Mouse (Mus musculus): ENCODE data around the gene Gm7102.
"Not testable (repeated sequence)": the region's sequence is repeated elsewhere in the genome, so short reads cannot be mapped to it uniquely, and the experiment has no call there.

Gene Gm7102

DNA sequence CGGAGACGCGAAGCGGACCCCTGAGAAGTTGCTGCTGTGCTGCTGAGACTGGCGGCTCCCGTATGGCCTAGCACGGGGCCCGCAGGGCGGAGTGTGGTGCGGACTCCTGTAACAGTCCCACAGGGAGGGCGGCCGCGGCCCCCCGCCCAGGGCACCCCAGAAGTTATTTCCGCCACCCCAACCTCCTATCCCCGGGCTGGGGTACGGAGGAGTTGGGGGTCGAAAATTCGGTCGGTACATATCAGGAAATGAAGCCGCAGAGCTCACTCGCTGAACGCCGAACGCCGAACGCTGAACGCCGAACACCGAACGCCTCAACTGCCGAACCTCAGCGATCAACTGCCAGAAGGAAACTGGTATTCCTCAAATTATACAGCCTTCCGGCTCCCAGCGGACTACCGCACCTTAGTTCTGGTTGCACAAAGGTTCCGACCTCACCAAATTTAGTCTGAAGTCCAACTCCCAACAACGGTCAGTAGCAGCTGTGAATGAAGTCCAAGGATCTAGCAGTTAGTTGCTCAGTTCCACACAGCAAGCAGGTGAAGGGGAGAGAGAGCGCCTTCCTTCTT, at the start of gene Gm7102:
Gene Gm7102 (minus strand): TSS at position 554 of the 569 bp plus-strand sequence.
- DNase-seq (ENCODE audit: low spot score in 2 of 2) = no peak

DNA sequence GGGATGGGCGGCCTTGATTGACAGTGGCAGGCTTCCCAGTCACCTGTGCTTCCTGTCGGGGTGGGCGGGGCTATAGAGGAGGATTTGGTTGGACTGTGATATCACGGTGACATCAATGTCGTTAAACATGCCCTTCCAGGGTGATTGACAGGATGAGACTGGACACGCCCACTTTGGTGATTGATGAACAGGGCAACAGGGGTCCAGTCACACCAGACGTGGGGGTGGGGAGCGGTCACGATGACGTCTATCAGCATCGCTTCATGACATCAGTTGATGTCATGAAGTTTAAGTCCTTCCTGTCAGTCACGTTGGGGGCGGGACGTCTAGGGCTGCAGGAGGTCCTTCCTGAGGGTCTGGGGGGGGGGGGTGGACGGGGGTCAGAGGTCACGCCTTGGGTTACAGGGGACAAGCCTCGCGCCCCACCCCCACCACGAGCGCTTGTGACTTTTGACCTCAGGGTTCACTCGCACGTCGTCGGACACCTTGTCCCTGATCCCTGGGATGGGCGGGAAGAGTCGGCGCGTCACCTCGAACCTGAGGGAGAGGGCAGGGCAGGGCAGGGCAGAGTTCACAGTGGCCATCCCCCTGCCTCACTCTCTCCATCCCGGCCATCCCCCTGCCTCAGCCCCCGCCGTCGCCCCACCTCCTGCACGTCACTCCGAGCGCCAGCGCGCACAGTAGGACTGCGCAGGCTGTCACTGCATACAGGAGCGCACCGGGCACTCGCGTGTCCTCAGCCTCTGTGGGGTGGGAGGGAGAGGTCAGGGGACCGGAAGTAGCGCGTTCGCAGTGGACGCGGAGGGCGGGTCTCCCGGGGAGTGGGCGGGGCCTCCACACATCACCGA, 48.8 kb upstream of the Gm7102 start:
- DNase-seq (ENCODE audit: low spot score in 2 of 2) = peak; percentile 60 to 68

DNA sequence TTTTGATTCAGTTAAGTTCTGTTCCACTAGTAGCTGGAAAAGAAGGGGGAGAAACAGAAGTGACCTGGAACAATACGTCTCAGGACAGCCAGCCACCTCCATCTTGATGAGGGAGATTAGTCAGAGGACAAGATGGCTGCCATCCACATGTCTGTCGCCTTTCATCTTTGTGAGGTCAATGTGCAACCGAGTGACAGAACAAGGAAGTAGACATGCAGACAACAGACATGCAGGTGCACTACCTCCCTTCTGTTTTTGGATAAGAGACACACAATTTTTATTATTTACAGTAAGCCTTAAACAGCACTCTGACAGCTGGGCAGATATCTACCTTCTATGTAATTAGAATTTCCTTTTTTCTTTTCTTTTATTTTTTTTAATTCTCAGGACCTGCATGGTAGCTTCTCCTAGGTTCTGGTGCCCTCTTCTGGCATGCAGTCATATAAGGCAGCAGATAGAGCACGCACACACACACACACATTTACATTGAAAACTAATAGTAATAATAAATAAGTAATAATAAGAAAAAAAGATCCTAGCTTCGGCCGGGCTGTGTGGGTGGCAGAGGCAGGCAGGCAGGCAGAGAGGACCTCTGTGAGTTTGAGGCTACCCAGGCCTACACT, 47.7 kb upstream of the Gm7102 start:
- DNase-seq (ENCODE audit: low spot score in 2 of 2) = peak; percentile 31 to 32

DNA sequence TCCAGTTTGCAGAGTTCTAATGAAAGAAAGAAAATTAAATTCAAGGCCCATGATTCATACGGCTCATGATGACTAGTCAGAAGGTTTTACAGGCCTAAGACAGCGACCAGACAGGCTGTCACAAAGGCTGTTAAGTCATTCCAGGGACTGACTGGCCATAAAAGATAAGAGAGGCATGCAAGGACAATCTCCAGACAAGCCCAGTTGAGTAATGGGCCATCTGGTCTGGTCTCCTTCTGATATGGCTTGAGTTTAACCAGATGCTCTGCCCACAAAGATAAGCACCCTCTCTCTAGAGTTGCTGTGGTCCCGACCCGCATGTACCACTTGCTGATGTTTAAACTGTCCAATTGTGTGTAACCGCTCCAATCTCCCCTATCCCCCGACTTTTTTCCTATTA, 31.4 kb upstream of the Gm7102 start:
- not testable (repeated sequence) for DNase-seq (ENCODE audit: low spot score in 2 of 2)

DNA sequence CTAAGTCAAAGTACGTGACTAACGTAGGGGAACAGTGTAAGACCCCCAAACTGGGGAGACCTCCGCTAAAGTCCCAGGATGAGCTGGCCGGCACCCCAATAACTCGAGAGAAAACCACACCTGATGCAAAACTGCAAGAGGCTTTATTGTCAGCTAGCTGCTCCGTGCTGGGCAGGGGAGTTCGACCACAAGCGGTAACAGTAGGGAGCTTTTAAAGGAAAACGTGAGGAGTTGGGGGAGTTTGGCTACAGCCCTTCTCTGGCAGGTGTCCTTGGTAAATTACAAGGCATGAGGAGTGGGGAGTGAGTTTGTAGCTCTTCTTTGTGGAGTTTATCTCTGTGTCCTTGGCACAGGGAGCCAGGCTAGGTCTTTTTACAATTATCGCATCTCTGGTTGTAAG, 23.7 kb upstream of the Gm7102 start:
- peak in 1 of 2 experiments; percentile 24 for DNase-seq (ENCODE audit: low spot score in 2 of 2)

DNA sequence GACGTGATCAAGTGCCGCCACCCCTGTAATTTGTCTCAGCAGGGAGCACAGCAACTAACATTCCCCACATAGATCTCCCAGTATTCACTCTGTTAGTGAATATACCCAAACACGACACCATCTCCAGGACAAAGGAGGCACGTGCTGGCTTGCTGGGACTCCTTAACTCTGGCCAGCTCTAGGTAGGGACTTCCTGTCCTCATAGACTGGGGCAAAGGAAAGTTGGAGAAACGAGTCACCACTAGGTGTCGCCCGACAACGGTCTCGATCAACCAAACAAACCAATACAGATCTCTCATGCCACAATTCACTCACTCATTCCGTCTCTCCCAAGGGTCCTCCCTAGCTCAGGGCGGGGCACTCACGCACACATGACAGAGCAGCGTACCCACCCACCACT, 23.2 kb upstream of the Gm7102 start:
- peak; percentile 89 to 92 for DNase-seq (ENCODE audit: low spot score in 2 of 2)

DNA sequence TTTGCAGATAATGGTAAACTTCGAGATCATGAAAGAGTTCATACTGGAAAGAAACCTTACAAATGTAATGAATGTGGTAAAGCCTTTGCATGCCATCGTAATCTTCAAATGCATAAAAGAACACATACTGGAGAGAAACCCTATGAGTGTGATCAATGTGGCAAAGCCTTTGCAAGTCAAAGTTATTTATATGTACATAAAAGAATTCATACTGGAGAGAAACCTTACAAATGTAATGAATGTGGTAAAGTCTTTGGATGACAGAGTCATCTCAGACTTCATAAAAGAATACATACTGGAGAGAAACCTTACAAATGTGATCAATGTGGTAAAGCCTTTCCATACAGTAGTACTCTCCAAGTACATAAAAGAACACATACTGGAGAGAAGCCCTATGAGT, 7.5 kb upstream of the Gm7102 start, which contains the start of gene Gm6020:
Gene Gm6020 (plus strand): TSS at position 301 of the 400 bp plus-strand sequence.
- DNase-seq (ENCODE audit: low spot score in 2 of 2) = not testable (repeated sequence)

DNA sequence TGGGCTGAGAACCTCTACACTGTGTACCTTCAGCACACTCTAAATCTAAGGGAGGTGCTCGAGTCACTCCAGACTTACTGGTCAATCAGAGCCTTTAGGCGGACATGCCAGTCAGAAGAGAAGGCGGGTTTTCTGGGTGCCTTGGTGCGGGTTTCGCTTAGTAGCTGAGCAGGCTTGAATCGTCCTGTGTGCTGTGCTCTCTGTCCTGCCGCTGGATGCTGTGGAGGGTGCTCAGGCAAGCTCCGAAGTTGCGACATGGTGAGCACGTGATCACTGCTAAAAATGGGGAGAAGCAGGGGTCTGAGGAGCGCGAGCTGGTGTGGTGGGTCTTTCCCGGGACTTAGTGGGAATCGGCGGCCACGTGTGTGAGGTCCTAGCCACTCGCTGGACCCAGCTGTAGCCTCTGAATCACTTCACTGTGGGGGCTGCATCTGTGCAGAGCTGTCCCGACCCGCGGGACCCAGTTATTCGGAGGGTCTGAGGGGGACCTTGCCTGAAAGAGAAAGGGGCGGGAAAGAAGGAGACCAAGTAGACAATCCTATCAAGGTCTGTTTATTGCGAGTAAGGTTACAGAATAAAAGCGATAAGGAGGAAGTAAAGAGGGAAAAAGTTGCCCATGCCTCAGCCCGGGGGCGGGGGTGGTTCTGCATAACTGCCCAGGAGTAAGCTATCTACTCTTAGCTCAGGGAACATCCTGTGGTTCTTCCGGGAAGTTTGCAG, 24.2 kb downstream of the Gm7102 start:
- DNase-seq (ENCODE audit: low spot score in 2 of 2) = no peak

DNA sequence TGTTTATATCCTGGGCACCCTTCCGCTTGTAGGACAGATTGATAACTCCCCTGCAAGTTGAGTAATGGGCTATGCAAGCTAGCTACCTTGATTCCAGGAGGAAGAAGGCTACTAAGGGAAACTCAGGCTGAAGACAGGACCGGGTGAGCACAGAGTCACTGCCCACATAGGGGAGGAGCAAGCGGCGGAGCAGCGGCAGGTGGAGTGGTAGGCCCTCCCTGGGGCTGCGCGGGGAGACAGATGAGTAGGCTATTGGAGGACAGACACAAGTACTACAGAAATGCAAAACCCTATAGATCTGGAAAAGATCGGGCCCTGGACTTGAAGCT, 24.8 kb downstream of the Gm7102 start:
- no peak for DNase-seq (ENCODE audit: low spot score in 2 of 2)

DNA sequence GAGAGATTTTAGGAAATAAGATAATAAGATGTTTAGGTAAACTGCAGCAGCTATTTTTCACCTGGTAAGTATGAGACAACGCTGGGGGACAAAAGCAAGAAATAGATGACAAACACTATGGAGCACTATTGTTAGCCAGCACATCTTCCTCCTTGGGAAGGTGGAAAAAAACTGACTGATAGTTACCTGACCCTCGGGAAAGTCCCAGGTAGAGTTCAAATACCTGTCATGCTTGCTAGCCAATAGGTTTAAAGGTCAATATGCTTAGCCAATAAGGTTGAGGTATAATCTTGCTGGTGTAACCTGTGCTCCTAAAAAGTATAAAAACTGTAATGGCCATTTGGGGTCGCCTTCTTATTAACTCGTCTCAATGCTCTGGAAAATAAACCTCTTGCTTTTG, 34.8 kb downstream of the Gm7102 start:
- DNase-seq (ENCODE audit: low spot score in 2 of 2) = no peak

DNA sequence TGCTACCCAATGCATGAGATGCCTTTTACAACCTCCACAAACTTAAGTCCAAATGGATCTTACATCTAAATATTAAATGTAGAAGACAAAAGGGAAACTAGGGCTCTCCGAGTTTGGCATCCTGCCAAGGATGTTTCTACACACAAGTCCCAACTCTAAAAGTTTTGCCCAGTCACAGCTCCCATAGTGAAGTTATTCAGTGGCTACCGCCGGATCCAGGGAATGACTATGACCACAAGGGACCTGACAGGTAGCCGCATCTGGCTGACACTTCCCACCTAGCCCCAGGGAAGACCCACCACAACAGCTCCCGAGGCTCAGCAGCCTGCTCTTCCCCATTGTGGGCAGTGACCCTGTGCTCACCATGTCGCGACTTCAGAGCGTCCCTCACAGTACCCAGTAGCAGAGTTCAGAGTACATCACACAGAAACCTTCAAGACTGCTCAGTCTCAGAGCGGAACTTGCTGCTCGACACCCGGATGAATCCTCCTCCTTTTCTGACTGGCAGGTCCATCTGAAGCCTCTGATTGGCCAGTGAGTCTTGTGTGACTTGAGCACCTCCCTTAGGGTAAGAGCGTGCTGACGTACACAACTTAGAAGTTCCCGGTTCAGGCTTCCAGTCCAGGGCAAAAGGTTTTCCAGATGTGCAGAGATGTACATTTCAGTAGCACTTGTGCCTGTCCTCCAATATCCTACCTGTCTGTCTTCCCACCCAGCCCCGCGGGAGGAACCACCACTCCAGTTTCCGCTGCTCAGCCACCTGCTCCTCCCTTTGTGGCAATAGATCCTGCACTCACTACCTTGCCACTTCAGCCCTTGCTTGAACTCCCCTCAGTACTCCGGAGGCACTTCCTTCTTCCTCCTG, 35.5 kb downstream of the Gm7102 start, which contains the start of gene Zfp950:
Gene Zfp950 (minus strand): TSS at position 499 of the 865 bp plus-strand sequence.
- DNase-seq (ENCODE audit: low spot score in 2 of 2) = peak; percentile 90 to 96

DNA sequence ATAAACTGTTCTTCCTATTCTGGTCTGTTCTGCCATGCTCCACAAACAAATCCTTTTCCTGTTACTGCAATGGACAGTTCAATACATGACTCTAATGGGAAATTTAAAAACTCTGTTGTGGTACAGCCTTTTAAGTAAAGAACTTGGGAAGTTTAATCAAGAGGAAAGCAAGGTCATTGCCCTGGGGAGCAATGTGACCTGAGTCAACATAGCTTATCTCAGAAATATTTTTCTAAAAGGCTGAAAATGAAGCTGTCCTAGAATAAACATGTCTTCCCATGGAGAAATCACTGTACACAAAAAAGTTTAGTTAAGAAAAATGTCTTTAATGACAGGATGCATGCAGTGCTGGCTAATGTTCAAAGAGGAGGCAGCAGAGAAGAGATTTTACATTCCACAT, 37.5 kb downstream of the Gm7102 start:
- no peak for DNase-seq (ENCODE audit: low spot score in 2 of 2)

DNA sequence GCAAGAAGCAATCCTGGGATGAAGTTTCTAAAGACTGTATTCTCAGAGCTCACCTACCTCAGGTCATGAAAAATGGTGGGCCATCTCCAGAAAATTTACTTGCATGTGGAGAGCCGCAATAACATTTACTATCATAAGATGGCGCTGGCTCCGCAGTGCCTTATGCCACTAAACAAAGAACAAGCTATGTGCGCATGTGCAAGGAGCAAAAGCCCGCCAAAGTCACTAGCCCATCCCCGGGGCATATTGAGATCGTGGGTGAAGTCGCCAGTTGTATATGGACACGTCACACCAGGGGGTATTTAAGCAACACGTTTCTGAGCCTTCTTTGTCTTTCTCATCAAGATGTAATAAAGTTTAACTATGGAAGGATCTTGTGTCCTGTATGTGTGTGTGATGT, 45.0 kb downstream of the Gm7102 start:
- no peak for DNase-seq (ENCODE audit: low spot score in 2 of 2)
